Mouse (Mus musculus) retina, adult 2 months (tissue): ENCODE data around the gene Zp2.
A peak's percentile ranks its signal among the peaks of the same experiment; 100 is the strongest.

Source experiments
- DNase-seq: peaks from one replicate; pipeline ENCODE4 v3.0.0-alpha.2; 2012; ENCODE audit warnings: low read depth, low spot score

The Zp2 gene

DNA sequence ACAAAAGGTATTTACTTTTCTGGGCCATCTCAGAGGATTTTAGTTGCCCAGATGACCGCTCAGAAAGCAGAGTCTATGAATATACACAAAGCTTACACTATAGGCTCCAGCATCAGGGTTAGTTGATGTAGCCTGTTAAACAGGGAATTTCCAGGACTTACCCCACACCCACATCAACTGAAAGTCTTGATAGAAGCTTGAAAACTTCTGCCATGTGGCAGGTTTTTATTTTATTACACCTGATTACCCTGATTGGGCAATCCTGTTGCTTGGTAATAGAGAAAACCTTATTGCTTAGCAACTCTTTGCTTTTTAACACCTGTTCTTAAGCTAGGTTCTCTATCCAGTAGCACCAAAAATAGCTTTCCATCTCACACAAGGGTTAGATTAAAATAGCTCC, 2.3 kb downstream of the Zp2 start:
- DNase-seq, result no peak

DNA sequence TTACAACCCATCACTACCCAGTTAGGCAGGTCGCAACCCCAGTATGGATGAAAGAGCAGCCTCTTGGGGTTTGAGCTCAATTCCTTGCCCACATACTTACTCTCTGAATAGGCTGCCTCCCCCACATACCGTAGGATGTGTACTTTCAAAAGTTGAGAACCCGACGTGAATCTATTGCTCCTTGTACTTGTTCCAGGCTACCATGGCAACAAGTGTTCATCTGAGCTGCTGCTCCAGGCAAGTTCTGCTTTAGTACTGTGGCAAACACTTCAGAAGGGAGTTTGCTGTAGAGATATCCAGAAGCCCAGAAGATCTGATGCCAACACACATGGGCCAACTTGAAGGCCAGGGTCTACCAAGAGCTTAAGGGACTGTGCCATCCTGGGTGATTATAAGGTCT, 16.1 kb downstream of the Zp2 start:
- no peak for DNase-seq

DNA sequence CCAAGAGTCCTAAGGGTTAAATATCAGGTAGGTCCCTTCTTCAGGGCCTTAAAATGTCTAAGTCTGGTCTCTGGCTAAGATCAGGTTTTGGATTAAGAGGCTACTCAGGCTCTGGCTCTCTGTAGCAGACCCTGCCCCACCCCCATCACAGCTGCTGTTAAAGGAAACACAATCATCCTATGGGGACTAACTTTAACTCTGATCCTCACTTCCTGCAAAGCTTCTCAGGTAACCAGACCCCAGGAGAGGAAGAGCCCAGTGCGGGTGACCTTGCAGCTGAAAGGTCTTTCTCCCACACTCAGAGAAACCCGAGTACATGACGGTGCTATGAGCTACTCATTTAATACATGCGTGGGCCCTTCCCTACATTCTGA, 17.4 kb downstream of the Zp2 start:
- no peak for DNase-seq

DNA sequence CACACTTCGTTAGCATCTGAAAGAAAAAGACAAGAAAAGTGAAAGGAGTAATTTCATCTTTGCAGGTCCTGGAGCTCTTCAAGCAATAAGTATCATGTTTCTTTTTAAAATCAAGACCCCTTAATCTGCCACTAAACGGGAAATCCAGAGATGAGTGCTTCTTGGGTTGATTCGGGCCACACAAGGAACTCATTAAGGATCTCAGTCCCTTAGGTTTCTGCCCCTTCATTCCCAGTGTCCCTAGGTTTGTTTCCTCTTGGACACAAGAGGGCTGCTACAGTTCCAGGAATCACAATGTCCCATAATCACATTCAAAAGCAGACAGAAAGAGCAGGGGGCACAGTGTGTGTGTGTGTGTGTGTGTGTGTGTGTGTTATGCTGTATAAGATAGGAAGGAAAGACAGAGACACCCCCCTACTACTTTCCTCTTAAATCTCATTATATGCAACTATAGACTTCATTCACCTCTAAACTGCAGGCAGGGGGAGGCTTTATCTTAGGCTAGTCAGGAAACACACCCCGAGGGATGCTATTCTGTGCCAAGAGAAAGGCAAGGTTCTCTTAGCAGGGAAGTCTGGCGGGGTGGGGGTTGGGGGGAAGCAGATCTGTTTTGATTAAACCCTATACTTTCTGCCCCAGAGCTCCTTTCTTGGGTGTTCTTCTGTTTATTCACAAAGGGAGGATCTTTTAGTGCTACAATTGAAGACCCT, 18.0 kb downstream of the Zp2 start:
- no peak for DNase-seq

DNA sequence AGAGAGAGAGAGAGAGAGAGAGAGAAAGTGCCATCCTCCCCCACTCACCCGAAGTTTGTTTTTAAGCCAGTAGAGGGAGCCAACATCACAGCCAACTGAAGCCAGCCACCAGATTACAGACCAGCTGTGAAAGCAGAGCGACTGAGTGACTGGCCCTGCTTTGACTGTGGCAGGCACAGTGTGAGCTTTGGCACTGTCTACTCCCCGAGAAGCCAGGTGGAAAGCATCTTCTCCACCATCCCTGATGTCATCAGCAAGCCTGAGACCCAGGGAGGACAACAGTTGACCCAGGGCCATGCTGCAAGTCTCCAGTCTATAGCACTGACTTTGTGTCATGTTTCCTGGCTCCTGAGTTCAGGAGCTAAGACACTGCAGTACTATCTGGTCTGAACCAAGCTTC, 20.2 kb downstream of the Zp2 start:
- DNase-seq, result peak; percentile 53

DNA sequence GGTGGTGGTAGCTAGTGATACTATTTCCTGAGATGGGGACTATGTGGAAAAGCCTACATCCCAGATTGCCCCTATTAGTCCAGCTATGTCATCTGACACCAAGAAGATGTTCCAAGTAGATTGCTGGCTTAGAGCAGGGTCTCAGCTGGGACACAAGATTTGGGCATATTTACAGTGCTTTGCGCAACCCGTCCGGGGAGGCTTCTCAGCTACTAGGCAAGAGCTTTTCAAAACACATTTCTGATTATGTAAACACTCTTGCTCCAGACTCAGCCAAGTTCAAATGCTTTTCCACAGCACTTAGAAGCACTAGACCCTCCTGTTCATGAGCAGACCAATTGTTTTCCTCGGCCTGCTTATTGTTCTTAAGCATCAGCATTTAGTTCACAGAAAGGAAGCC, 21.3 kb downstream of the Zp2 start:
- no peak for DNase-seq

DNA sequence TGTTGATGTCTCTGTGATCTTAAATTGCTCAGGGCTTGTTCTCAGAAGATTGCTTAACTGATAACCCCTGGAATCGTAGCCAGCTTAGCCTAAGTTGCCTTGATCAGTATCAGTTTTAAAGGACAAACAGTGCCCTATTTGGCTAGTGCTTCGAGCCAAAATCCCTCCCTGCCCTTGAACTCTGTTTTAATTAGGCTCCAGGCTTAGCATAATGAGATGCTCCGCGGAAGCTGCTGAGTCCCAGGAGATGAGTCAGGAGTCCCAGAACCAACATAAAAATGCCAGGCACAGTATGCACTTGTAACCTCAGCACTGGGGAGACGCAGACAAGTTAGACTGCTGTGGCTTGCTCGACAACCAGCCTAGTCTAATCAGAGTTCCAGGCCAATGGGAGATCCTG, 27.6 kb downstream of the Zp2 start:
- no peak for DNase-seq

DNA sequence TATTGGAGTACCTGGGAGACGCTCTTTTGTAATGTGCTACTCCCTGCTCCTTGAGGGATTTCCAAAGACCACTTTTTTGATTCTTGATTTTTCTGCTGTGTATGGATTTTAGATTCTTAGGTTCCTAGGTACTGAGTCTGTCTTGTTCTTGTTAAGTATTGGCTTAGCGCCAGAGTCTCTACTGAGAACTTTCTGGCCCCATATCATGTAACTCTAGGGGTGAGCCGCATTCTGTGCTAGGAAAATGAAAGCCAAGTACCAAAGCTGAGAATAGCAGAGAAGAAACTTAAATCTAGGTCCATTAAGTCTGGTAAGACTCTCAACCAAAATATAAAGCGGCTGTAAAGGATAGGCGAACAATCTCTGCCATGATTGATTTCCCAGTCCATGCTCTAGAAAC, 28.1 kb downstream of the Zp2 start:
- no peak for DNase-seq

DNA sequence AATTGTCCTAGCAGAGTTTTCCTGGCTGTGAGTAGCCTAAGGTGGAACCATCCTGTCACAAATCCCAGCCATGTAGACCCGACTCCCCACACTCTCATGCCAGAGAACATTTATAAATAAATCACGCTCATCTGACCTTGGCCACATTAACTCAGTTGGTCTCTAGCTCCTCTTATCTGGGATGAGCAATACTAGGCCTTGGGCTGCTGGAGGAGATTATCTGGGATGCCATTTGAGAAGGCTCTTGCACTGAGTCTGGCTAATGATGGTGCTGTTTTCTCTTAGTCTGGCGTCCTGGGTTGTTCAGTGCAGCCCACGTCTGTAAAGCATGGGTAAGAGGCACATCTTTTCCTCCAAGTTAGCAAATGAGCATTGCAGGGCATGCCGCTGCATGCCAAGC, 35.4 kb downstream of the Zp2 start:
- DNase-seq, result no peak

DNA sequence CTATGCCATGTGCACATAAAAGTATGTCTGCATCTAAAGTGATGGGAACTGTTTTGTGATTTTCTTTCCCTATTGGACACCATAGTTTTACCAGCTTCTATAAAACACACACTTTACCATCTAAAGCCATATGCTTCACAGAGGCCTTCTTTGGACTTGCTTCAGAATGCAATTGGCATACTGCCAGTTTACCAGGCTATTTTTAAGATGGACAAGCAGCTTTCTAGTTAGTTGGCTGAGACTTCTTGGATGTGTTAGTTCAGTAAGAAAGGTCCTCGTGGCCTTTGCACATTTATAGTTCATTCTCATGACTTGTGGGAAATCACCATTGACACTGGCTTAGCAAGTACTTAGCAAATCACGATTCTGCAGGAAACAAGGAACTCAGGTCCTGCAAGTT, 38.7 kb downstream of the Zp2 start:
- DNase-seq, result no peak

DNA sequence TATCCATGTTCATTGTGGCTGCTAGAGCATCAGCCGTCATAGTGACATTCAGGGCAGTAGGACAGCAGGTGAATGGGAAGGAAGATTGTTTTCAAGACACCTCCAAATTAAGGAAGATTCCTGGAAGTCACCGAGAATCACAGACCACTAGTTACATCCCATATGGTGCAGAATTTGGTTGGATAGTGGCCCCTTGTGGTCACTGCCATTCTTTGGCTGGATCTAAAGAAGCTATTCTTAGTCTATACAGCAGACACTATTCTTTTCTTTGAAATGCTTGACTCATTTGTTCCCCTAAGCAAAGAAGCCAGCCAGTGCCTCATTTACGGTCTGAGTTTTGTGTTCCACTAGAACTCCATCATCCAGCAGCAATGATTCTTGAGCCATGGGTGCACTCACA, 40.1 kb downstream of the Zp2 start:
- DNase-seq, result no peak

DNA sequence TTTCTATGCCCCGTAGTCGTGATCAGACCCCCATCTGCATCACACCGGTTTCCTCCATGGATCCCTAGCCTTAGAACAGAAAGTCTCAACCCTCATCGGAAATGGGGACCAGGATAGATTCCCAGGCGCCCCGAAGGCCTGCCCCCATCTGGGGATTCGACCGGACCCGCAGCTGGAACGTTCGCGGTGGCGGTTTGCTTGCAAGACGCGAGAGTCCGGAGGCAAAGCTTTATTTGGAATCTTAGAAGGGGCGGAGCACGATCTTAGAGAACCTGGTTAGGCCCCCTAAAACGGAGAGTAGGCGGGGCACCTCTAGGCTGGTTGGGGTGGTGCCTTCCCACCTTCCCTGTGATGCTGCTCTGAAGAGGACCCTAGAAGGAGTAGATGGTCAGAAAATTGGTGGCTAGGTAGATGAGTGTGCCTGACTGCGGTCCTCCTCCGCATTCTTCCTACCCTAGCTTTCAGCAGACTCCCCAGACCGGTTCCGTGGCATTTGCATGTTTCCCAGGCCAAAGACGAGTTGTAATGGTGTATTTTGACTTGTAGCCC, 42.0 kb downstream of the Zp2 start:
- DNase-seq, result no peak

DNA sequence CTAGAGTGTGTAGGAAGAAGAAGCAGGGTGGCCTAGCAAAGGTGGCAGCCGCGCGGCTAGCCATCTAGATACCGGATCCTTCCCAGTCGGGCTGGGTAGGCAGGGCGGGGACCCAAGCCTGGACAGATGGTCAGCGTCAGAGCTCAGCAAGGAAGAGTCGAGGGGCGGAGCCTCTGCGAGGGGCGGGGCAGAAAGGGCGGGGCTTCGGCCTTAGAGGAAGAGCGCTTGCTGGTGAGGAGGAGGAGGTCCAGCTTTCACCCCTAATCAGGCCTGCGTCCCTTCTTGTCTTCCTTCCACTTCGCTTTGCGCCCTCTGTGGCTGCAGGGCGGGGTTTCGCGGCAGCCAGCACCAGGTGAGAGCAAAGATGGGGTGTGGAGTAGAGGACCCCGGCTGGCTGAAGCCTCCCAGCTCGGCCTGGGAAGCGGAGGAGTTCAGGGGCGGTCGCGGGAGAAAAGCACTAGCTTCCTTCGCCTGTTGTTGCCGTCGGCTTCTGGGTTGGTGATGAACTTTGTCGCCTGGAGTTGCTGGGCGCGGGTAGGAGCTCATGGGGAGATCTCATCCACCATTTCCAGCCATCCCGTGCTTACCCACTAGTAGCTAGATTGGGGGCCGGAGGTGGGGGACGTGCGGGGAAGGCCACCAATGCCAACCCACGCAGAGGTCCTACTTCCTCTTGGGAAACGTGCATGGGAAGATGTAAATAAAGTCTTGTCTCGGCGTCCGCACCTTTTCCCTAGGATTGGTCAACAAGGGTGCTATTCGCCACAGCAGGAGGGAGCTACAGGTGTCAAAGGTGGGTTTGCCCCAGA, 42.7 kb downstream of the Zp2 start, which contains the start of gene Tmem159:
Gene Tmem159, plus strand, starts transcription at position 190 of the 809 bp plus-strand sequence.
- peak; percentile 83 for DNase-seq

DNA sequence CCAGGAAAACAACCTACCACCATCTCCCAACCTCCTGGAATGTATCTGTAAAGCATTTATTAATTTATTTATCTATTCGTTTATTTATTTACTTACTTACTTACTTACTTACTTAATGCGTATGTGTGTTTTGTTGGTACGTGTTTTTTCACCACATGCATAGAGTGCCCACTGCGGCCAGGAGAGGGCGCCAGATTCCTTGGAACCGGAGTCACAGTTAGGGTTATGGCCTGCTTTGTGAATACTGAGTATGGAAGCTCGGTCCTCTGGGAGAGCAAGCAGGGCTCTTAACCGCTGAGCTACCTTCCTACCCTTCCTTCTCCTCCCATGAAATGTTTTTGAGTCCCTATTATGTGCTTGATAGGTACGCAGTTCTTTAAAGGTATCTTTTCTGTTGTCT, 46.7 kb downstream of the Zp2 start:
- DNase-seq, result peak; percentile 46

DNA sequence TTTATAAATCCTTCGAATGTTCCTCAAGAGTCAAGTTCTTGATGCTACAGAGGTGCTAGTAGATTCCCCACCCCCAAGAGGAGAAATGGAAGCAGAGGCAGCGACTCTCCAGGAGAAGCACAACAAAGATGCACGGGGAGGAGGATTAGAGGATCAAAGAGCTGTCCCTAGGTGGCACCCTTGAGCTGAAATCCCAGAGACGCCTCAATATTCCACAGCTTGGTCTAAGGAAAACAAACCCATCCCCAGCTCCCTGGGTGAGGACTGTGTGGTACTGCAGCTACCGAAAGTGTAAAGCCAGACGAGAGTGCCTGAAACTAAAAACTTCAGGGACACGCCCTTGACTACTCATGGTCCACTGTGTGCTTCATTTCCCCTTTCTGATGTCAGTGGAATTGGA, 47.2 kb downstream of the Zp2 start:
- DNase-seq, result peak; percentile 57

DNA sequence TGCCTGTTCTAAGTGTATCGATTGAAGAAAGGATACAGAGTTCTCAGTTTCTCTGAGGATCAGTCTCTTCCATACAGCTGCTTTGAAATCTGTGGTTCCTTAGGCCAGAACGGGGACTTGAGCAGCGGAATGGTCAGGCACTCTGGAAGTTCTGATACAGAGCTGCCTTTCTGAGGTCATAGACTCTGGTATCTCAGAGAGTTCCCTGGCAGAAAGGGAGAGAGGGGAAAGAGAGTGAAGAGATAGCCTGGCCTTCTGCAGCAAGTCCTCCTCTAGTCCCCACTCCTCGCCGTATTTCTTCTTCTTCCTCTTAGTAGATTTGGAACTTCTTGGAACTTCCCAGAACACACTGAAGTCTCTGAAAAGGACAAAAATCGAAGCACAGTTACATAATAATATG, 49.9 kb downstream of the Zp2 start, which contains the start of gene Dnah3:
Gene Dnah3, minus strand, starts transcription at position 101 of the 400 bp plus-strand sequence.
- no peak for DNase-seq

DNA sequence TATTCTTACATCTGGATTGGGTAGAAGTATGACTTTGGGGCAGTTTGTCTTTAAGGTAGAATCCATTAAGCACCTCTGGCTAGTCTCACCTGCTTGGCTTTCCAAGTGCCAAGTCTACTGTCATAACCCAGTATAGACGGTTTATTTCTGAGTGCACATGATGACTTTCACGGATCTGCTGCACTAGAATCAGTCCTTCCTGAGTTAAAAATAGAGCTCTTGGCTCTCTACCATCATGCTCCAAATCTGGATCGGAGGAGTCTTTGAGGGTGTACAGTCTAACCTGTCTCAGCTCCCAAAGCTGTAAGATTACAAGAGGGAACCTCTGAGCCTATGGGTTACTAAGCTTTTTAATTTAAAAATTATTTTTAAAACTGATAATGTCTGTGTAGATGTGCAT, 50.9 kb downstream of the Zp2 start:
- no peak for DNase-seq

DNA sequence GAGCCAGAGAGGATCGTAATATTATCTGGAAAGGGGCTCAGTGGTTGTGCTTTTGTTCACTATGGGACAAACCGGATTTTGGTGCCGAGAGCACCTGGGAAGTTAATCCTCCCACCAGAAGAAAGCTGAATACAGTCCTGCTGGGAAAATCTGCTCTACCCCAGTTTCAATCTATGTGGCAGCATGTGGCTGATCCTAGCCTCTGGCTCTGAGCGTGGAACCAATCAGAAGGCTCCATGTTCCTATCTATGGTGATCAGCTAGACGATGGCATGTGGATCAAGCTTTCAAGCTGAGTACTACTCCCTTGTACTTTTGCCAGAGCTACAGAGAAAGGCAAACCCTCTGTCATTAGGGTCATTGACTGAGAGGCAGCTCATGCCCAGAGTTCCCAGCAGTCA, 52.1 kb downstream of the Zp2 start:
- DNase-seq, result no peak

DNA sequence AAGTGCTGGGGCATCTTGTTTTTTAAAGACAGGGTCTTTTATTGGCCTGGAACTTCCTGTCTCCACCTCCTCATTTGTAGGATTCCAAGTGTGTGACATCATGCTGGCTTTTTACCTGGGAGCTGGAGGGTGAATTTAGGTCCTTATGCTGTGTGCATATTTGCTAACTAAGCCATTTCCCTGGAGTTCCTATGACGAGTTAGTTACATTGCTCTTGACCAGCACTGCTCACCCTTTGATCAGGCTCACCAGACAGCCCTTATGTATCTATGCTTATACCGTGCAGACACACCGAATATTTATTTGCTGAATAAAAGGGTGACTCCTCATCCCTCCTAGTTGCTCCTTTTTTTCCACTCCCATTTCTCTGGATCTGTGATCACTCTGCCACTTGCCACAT, 64.9 kb downstream of the Zp2 start:
- DNase-seq, result no peak
